Mouse (Mus musculus) stomach, embryonic 15.5 days (tissue): ENCODE measurements at regions not wholly inside any gene's neighbourhood (a gene's known extent, or its start where the extent isn't known, plus 50 kb on each side); places are given as distances from the start of the nearest gene placed in this dataset.

ENCODE experiments used
- ATAC-seq: fragments of 200-750 bp; cut with Nextera tagmentation; 2 replicates; pipeline ENCODE4 v1.8.0; 2017; ENCODE audit warnings: low read depth, moderate number of reproducible peaks, moderate TSS enrichment; ENCODE audit not compliant: insufficient read depth, low FRiP score
- H3K27ac ChIP-seq: fragments of 300-500 bp; sonication (generic); 2 replicates; pipeline ENCODE4 v1.5.1; 2015; ENCODE audit warnings: mild to moderate bottlenecking, inconsistent platforms
- H3K27me3 ChIP-seq: fragments of 300-500 bp; sonication (generic); replicated peaks from 2 replicates; pipeline ENCODE4 v1.6.1; 2015; ENCODE audit warnings: inconsistent platforms
- H3K36me3 ChIP-seq: fragments of 300-500 bp; sonication (generic); 2 replicates; pipeline ENCODE4 v1.6.1; 2015; ENCODE audit warnings: inconsistent platforms
- H3K4me1 ChIP-seq: fragments of 300-500 bp; sonication (generic); 2 replicates; pipeline ENCODE4 v1.6.1; 2015; ENCODE audit warnings: inconsistent platforms
- H3K4me2 ChIP-seq: fragments of 300-500 bp; sonication (generic); 2 replicates; pipeline ENCODE4 v1.6.1; 2015; ENCODE audit warnings: mild to moderate bottlenecking, inconsistent platforms
- H3K4me3 ChIP-seq: fragments of 300-500 bp; sonication (generic); replicated peaks from 2 replicates; pipeline ENCODE4 v1.5.1; 2015; ENCODE audit warnings: inconsistent platforms
- H3K9ac ChIP-seq: fragments of 300-500 bp; sonication (generic); 2 replicates; pipeline ENCODE4 v1.6.1; 2015; ENCODE audit warnings: inconsistent platforms
- H3K9me3 ChIP-seq: fragments of 300-500 bp; sonication (generic); 2 replicates; pipeline ENCODE4 v1.6.1; 2016; ENCODE audit warnings: inconsistent platforms
- WGBS: fragments of 180-500 bp; shearing (Covaris S2); methylation state at CpG from one replicate; pipeline ENCODE4 v1.1.7; 2015; 5-methylcytosine and 5-hydroxymethylcytosine counted together

- no peak for ATAC-seq
- no peak overlapping the region for H3K4me2 ChIP-seq
- no peak overlapping the region for H3K27ac ChIP-seq
- 79% methylated on average over 12 of the region's 12 CpGs for WGBS
- no peak overlapping the region for H3K9ac ChIP-seq
- H3K9me3 ChIP-seq: no peaks in the 10 kb centered on the region
- H3K4me3 ChIP-seq: no peak overlapping the region
- H3K27me3 ChIP-seq: no peaks in the 10 kb centered on the region
- H3K36me3 ChIP-seq: no peaks in the 10 kb centered on the region
- H3K4me1 ChIP-seq: peaks cover 17% of the 10 kb centered on the region
Observed at GRCm38 (mm10) chr15:38390450-38390849, 965.1 kb downstream of the 4930447A16Rik start.

GRCm38 (mm10) chr15:38391420-38391819 is 966.1 kb downstream of the 4930447A16Rik start:
- no peaks in the 10 kb centered on the region for H3K36me3 ChIP-seq
- 51% methylated on average over 6 of the region's 6 CpGs for WGBS
- peak; percentile 90 for ATAC-seq
- H3K27me3 ChIP-seq: no peaks in the 10 kb centered on the region
- peaks cover 17% of the 10 kb centered on the region for H3K4me1 ChIP-seq
- H3K4me2 ChIP-seq: no peak overlapping the region
- H3K4me3 ChIP-seq: no peak overlapping the region
- H3K9ac ChIP-seq: no peak overlapping the region
- H3K9me3 ChIP-seq: no peaks in the 10 kb centered on the region
- peak overlapping the region; percentile 42 for H3K27ac ChIP-seq

GRCm38 (mm10) chr15:38391860-38392259 is 966.5 kb downstream of the 4930447A16Rik start:
- Histone ChIP-seq H3K27ac (peak overlapping the region; percentile 42), H3K4me1 (peaks cover 17% of the 10 kb centered on the region), H3K27me3 (no peaks in the 10 kb centered on the region), H3K36me3 (no peaks in the 10 kb centered on the region), H3K9ac (no peak overlapping the region), H3K4me3 (no peak overlapping the region), H3K9me3 (no peaks in the 10 kb centered on the region), H3K4me2 (no peak overlapping the region)
- ATAC-seq: peak; percentile 33; the same call in 1 of the 2 replicates
- 37% methylated on average over 4 of the region's 4 CpGs for WGBS

- peaks cover 17% of the 10 kb centered on the region for H3K4me1 ChIP-seq
- no peak for ATAC-seq
- H3K27me3 ChIP-seq: no peaks in the 10 kb centered on the region
- H3K4me3 ChIP-seq: no peak overlapping the region
- no peak overlapping the region for H3K4me2 ChIP-seq
- H3K27ac ChIP-seq: no peak overlapping the region
- no peaks in the 10 kb centered on the region for H3K9me3 ChIP-seq
- WGBS: 61% methylated on average over 5 of the region's 5 CpGs
- H3K9ac ChIP-seq: no peak overlapping the region
- H3K36me3 ChIP-seq: no peaks in the 10 kb centered on the region
Observed at GRCm38 (mm10) chr15:38392441-38393149, 967.2 kb downstream of the 4930447A16Rik start.

- Histone ChIP-seq H3K4me1 (peaks cover 6% of the 10 kb centered on the region; the same call in 1 of the 2 replicates), H3K4me2 (no peak overlapping the region), H3K27ac (no peak overlapping the region), H3K9ac (no peak overlapping the region), H3K27me3 (no peaks in the 10 kb centered on the region), H3K4me3 (no peak overlapping the region), H3K9me3 (no peaks in the 10 kb centered on the region), H3K36me3 (no peaks in the 10 kb centered on the region)
- ATAC-seq: peak; percentile 58; the same call in 1 of the 2 replicates
- WGBS: 69% methylated on average over 4 of the region's 4 CpGs
Observed at GRCm38 (mm10) chr15:38398852-38399251, 973.5 kb downstream of the 4930447A16Rik start.

- H3K4me2 ChIP-seq: no peak overlapping the region
- ATAC-seq: no peak
- H3K4me1 ChIP-seq: peaks cover 36% of the 10 kb centered on the region
- no peak overlapping the region for H3K9ac ChIP-seq
- no peaks in the 10 kb centered on the region for H3K27me3 ChIP-seq
- H3K4me3 ChIP-seq: no peak overlapping the region
- no peaks in the 10 kb centered on the region for H3K36me3 ChIP-seq
- no peak overlapping the region for H3K27ac ChIP-seq
- 86% methylated on average over 1 of the region's 1 CpGs for WGBS
- no peaks in the 10 kb centered on the region for H3K9me3 ChIP-seq
Observed at GRCm38 (mm10) chr15:38402762-38403161, 977.4 kb downstream of the 4930447A16Rik start.

GRCm38 (mm10) chr15:38403760-38404375 is 978.5 kb downstream of the 4930447A16Rik start:
- H3K9ac ChIP-seq: no peak overlapping the region
- WGBS: 49% methylated on average over 6 of the region's 6 CpGs
- no peak for ATAC-seq

GRCm38 (mm10) chr15:38406114-38406960 is 981.0 kb downstream of the 4930447A16Rik start:
- H3K27ac ChIP-seq: peak overlapping the region; percentile 13; the same call in 1 of the 2 replicates
- no peaks in the 10 kb centered on the region for H3K9me3 ChIP-seq
- H3K4me1 ChIP-seq: peaks cover 39% of the 10 kb centered on the region
- 0 out of 2 replicates have a peak, but pooled peaks have one; percentile 42 for ATAC-seq
- no peaks in the 10 kb centered on the region for H3K27me3 ChIP-seq
- H3K36me3 ChIP-seq: no peaks in the 10 kb centered on the region
- no peak overlapping the region for H3K4me3 ChIP-seq
- no peak overlapping the region for H3K9ac ChIP-seq
- no peak overlapping the region for H3K4me2 ChIP-seq
- WGBS: 34% methylated on average over 13 of the region's 13 CpGs

More at GRCm38 (mm10) chr15:38403760-38404375, 978.5 kb downstream of the 4930447A16Rik start:
- Histone ChIP-seq H3K4me2 (no peak overlapping the region), H3K27me3 (no peaks in the 10 kb centered on the region), H3K36me3 (no peaks in the 10 kb centered on the region), H3K27ac (no peak overlapping the region), H3K4me3 (no peak overlapping the region), H3K4me1 (peaks cover 36% of the 10 kb centered on the region), H3K9me3 (no peaks in the 10 kb centered on the region)

GRCm38 (mm10) chr15:38407476-38407875 is 982.1 kb downstream of the 4930447A16Rik start:
- H3K27ac ChIP-seq: no peak overlapping the region
- peaks cover 39% of the 10 kb centered on the region for H3K4me1 ChIP-seq
- no peak overlapping the region for H3K4me3 ChIP-seq
- H3K9me3 ChIP-seq: no peaks in the 10 kb centered on the region
- 50% methylated on average over 5 of the region's 5 CpGs for WGBS
- H3K9ac ChIP-seq: no peak overlapping the region
- H3K27me3 ChIP-seq: no peaks in the 10 kb centered on the region
- H3K4me2 ChIP-seq: no peak overlapping the region
- H3K36me3 ChIP-seq: no peaks in the 10 kb centered on the region
- no peak for ATAC-seq

- Histone ChIP-seq H3K4me3 (no peak overlapping the region), H3K9me3 (no peaks in the 10 kb centered on the region), H3K4me1 (peaks cover 30% of the 10 kb centered on the region), H3K27me3 (no peaks in the 10 kb centered on the region), H3K9ac (no peak overlapping the region), H3K36me3 (no peaks in the 10 kb centered on the region), H3K27ac (no peak overlapping the region), H3K4me2 (no peak overlapping the region)
- 0 out of 2 replicates have a peak, but pooled peaks have one; percentile 41 for ATAC-seq
- WGBS: 55% methylated on average over 4 of the region's 4 CpGs
Observed at GRCm38 (mm10) chr15:38409168-38409567, 983.8 kb downstream of the 4930447A16Rik start.

- H3K4me1 ChIP-seq: peaks cover 20% of the 10 kb centered on the region
- H3K9me3 ChIP-seq: no peaks in the 10 kb centered on the region
- no peak for ATAC-seq
- H3K4me2 ChIP-seq: no peak overlapping the region
- no peaks in the 10 kb centered on the region for H3K36me3 ChIP-seq
- H3K4me3 ChIP-seq: no peak overlapping the region
- WGBS: 91% methylated on average over 1 of the region's 1 CpGs
- no peak overlapping the region for H3K9ac ChIP-seq
- no peaks in the 10 kb centered on the region for H3K27me3 ChIP-seq
- no peak overlapping the region for H3K27ac ChIP-seq
Observed at GRCm38 (mm10) chr15:38410462-38410861, 985.1 kb downstream of the 4930447A16Rik start.
